Mouse (Mus musculus): ENCODE results near the gene Kif20b. TPM values are rescaled to one million over a fixed set of nuclear protein-coding genes. Genes with fewer than 3 reads are reported as not detected.

Kif20b gene
- total RNA-seq, 1 experiment from 2014 or later: 146 TPM

GRCm38 (mm10) chr19:34912366-34912765 lies 9.8 kb upstream of the Kif20b start:
- ATAC-seq (replicated peaks; ENCODE audit: low read depth, poor library complexity, severe bottlenecking): no peak

- ATAC-seq (replicated peaks; ENCODE audit: low read depth, poor library complexity, severe bottlenecking): no peak
These were observed 2.1 kb upstream of the Kif20b start for GRCm38 (mm10) chr19:34920066-34920465.

- ATAC-seq (replicated peaks; ENCODE audit: low read depth, poor library complexity, severe bottlenecking): no peak
These were observed 1.6 kb upstream of the Kif20b start for GRCm38 (mm10) chr19:34920531-34920930.

- ATAC-seq (replicated peaks; ENCODE audit: low read depth, poor library complexity, severe bottlenecking): peak; percentile 8; the same call in 1 of the 2 replicates
These were observed 909 bp upstream of the Kif20b start for GRCm38 (mm10) chr19:34921253-34921651.

- ATAC-seq (replicated peaks; ENCODE audit: low read depth, poor library complexity, severe bottlenecking): no peak
These were observed 422 bp downstream of the Kif20b start for GRCm38 (mm10) chr19:34922603-34922963.

- ATAC-seq (replicated peaks; ENCODE audit: low read depth, poor library complexity, severe bottlenecking): no peak
These were observed 25.0 kb downstream of the Kif20b start for GRCm38 (mm10) chr19:34947206-34947605.

- ATAC-seq (replicated peaks; ENCODE audit: low read depth, poor library complexity, severe bottlenecking): no peak
These were observed 31.8 kb downstream of the Kif20b start for GRCm38 (mm10) chr19:34953842-34954541.

- peak; percentile 63 for ATAC-seq (replicated peaks; ENCODE audit: low read depth, poor library complexity, severe bottlenecking)
These were observed 37.2 kb downstream of the Kif20b start for GRCm38 (mm10) chr19:34959369-34959768.

GRCm38 (mm10) chr19:34984742-34985141 lies 62.6 kb downstream of the Kif20b start:
- no peak for ATAC-seq (replicated peaks; ENCODE audit: low read depth, poor library complexity, severe bottlenecking)

- ATAC-seq (replicated peaks; ENCODE audit: low read depth, poor library complexity, severe bottlenecking): no peak
These were observed 68.3 kb downstream of the Kif20b start for GRCm38 (mm10) chr19:34990443-34990842.

GRCm38 (mm10) chr19:34992969-34993527 lies 70.9 kb downstream of the Kif20b start:
- ATAC-seq (replicated peaks; ENCODE audit: low read depth, poor library complexity, severe bottlenecking): peak; percentile 89

- ATAC-seq (replicated peaks; ENCODE audit: low read depth, poor library complexity, severe bottlenecking): no peak
These were observed 92.9 kb downstream of the Kif20b start for GRCm38 (mm10) chr19:35015058-35015457.

GRCm38 (mm10) chr19:35017474-35018208 lies 95.5 kb downstream of the Kif20b start:
- no peak for ATAC-seq (replicated peaks; ENCODE audit: low read depth, poor library complexity, severe bottlenecking)

- no peak for ATAC-seq (replicated peaks; ENCODE audit: low read depth, poor library complexity, severe bottlenecking)
These were observed 96.0 kb downstream of the Kif20b start for GRCm38 (mm10) chr19:35018209-35018581.

Other genes starting within 250 kb of the Kif20b start
- 0.18 TPM in 1 of 2 replicates, not detected in the other for gene Slc16a12, start 175.1 kb upstream of the Kif20b start, total RNA-seq (2017)
- gene Pank1, start 42.9 kb upstream of the Kif20b start, total RNA-seq (2017): 13.1 and 15.7 TPM in 2 replicates